Mouse (Mus musculus) layer of hippocampus, adult 8-10 months (tissue): ENCODE measurements at regions not wholly inside any gene's neighbourhood (a gene's known extent, or its start where the extent isn't known, plus 50 kb on each side); places are given as distances from the start of the nearest gene placed in this dataset.
"Not testable (repeated sequence)": the region's sequence is repeated elsewhere in the genome, so short reads cannot be mapped to it uniquely, and the experiment has no call there.

Source experiments
- DNase-seq, 2 experiments: peaks; one replicate each; pipeline ENCODE4 v3.0.0; 2022; ENCODE audit warnings: low spot score in 2 of 2

- DNase-seq = no peak
These were observed 113.4 kb downstream of the Sox4 start for GRCm38 (mm10) chr13:28840142-28840541.

- DNase-seq = no peak
These were observed 114.4 kb downstream of the Sox4 start for GRCm38 (mm10) chr13:28839084-28839483.

GRCm38 (mm10) chr13:28838216-28838615 is 115.3 kb downstream of the Sox4 start:
- DNase-seq = no peak

GRCm38 (mm10) chr13:28837196-28837595 is 116.3 kb downstream of the Sox4 start:
- not testable (repeated sequence) for DNase-seq

DNA sequence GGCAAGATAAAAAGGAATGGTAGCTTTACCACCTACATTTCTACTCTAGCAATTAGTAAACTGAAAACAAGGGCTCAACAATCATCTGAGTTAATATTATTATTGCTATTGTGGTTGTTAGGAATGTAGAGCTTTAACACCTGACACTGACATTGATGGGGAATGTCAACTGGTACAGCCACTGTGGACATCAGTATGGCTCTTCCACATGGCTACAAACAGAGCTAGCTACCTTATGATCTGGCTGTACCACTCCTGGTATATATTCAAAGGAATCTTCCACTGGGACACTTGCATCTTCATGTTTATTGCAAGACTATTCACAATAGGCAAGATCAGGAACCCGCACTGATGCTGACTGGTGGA is 119.8 kb downstream of the Sox4 start:
- no peak for DNase-seq

- DNase-seq = no peak
These were observed 120.4 kb downstream of the Sox4 start for GRCm38 (mm10) chr13:28832855-28833699.

GRCm38 (mm10) chr13:28826284-28826683 is 127.2 kb downstream of the Sox4 start:
- DNase-seq = no peak

DNA sequence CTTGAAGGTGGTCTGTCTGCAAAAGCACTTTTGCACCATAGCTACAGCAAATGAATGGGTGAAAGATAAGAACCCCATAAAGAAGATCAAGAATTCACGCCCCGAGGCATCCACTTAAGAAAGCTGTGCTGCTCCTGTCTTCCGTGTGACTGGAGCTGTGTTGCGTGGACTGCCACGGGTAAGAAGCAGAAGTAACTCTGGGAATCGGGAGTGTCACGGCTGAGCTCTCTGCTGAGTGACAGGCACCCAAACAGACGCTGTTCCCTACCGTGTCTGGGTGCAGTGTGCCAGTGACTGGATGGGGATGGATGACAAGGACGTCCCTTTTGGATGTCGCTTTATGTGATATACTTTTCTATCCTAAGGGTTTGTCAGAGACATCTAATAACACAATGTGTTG is 129.5 kb downstream of the Sox4 start:
- DNase-seq = no peak

- DNase-seq = no peak
These were observed 130.1 kb downstream of the Sox4 start for GRCm38 (mm10) chr13:28823311-28823880.

DNA sequence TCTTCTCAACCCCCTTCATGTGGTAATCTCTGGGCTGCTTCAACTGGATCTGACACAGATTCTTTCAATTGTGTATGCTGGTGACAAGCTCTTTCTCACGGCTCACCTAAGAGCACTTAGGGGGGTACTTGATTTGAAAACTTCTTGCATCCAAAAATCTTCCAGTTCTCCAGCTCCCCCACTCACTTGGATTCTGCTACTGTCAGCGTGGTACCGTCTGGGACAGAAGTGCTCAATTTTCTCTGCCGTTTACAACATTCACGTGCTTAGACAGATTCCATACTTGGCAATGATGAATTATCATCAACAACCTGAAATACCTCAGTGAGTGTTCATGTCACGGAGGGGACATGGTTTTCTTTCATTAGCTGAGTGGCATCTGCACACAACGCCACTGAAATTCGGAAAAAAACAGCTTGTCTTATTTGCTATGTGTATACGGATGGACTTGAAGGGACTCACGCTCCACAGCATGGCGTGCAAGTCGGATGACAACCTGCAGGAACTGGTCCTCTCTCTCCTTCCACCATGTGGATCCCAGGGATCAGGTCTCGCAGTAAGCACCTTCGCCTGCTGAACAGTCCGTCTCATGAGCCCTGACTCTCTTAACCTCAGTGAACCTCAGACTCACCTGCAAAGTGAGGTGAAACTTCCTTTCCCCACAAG is 132.5 kb downstream of the Sox4 start:
- no peak for DNase-seq

DNA sequence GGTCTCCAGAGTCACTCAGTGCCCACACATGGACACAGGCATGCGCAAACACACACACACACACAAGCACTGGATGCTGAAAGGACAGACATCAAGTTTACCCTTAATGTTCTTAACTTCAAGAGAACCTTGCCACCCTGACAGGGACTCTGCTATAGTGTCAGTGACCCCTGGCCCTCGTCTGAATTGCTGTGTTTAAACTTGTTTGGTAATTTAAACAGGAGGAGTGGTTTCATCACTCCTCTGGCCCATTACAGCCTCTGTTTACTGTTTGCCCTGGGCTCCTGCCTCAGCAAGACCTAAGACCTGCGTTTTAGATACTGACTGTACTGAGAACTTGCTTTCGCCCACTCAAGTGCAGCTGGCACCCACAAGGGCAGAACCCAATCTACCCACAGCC is 139.4 kb downstream of the Sox4 start:
- no peak for DNase-seq

DNA sequence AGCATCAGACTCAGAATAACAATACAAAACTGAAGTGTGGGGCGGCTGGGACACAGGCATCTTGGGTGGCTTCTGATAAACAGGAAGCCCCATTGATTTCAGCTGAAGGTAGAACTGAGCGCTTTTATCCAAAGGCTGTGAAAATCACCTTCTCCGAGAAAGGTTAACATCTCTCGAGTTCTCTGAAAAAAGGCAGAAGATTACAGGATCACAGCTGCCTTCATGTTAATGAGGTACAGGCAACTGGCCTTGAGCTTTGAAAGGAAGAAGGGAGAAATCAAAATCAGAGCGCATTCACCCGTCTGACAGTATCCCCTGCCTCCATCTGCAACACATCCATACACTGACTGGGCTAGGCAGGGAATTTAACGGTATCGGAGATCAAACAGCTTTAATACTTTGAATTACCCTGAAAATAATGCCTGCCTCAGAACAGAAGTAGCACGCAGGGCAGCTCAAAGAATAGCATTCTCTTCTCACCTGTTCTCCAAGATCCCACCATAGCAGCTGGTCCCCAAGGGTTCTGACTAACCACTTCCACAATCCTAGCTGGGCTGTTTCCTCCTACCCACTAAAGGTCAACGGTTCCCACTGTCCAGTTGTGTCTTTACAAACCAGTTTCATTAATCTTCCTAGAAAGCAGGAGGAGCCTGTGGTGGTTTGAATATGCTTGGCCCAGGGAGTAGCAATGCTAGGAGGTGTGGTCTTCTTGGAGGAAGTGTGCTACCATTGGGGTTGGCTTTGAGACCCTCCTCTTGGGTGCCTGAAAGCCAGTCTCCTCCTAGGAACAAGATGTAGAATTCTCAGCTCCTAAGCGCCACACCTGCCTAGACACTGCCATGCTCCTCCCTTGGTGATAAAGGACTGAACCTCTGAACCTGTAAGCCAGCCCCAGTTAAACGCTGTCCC is 141.6 kb downstream of the Sox4 start:
- DNase-seq = no peak

- DNase-seq = no peak
These were observed 142.5 kb downstream of the Sox4 start for GRCm38 (mm10) chr13:28811081-28811439.

GRCm38 (mm10) chr13:28810326-28811080 is 143.0 kb downstream of the Sox4 start:
- DNase-seq = no peak

DNA sequence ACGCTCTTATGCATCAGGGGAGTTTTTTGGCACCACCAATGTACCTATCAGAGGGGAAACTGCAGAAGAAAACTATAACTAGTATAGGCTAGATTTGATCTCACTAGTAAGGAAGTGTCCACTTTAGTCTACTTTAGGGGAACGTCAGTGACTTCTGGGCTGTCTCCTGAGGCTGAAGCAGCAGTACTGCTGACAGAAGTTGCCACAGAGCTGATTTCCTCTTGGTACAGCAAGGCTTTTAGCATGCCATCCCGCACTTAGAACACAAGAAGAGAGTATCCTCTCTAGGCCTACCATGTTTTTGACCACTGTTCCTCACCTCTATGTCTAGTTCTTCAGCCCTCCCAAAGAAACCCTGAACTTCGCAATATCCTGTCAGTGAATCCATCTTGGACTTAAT is 148.2 kb downstream of the Sox4 start:
- no peak for DNase-seq

DNA sequence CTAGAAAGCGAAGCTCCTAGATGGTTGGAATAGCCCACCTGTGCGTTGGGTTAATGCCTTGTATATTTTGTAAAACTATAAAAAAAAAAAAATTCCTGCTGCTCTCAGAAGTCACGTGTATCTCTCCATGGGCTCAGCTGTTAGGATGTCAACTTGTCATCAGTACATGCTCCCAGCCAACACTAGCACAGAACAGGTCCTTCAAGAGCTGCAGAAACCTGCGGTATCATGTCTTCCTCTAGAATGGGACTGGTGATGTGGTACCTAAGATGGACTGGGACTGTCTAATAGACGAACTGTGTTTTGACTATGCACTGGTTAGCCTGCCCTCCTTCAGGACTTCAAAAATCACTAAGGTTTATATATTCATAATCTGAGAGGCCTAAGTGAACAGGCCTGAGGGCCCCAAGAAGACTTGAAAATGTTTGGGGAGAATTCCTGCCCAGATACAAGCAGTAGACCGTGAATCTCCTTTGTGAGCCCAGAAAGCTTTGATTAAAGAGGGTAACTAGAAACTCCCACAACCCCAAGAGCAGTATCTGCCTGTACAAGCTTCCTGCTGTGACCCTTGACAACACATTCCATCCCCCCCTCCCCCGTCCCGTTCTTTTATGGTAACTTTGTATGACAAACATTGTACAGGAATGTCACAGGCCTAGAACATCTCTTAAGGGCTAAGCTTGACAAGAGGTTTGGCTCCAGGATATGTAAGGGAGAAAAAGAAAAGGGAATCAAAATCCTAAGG is 152.1 kb downstream of the Sox4 start:
- DNase-seq = no peak

- no peak for DNase-seq
These were observed 152.8 kb downstream of the Sox4 start for GRCm38 (mm10) chr13:28800676-28801075.

GRCm38 (mm10) chr13:28799474-28799873 is 154.0 kb downstream of the Sox4 start:
- DNase-seq = no peak

- no peak for DNase-seq
These were observed 155.7 kb downstream of the Sox4 start for GRCm38 (mm10) chr13:28797617-28798475.
